Mouse (Mus musculus): ENCODE measurements around the gene Arv1.

Gene Arv1

DNA sequence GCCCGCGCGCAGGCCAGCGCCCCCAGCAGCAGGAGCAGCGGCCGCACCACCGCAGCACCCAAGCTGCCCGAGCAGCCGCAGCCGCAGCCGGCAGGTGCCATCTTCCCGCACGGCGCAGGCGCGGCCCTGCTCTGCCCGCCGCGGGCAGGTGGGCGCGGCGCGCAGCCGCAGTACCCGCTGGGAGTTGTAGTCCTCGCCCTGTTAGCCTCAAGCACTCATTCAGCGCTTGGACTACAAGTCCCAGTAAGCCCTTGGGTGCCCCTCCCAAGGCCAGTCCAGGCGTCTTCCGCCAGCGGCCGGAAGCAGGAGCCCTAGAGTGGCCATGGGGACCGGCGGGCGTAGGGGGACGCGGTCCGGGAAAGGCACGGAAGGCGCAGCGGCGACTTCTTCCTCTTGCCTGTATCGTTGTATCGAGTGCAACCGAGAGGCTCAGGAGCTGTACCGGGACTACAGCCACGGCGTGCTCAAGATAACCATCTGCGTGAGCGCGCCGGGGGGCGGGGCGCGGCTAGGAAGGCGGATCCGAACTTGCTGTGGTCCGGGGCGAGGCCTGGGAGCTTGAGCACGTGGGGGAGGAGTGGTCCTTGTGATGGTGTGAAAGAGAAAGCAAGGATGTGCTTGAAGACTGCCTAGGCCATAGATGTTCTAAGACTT lies at the start of gene Arv1, which contains the start of gene Ttc13:
Gene Arv1, plus strand, starts transcription at position 278 of the 654 bp plus-strand sequence.
Gene Ttc13, minus strand, starts transcription at position 122 of the 654 bp plus-strand sequence.
- DNase-seq, result peak; percentile 98

DNA sequence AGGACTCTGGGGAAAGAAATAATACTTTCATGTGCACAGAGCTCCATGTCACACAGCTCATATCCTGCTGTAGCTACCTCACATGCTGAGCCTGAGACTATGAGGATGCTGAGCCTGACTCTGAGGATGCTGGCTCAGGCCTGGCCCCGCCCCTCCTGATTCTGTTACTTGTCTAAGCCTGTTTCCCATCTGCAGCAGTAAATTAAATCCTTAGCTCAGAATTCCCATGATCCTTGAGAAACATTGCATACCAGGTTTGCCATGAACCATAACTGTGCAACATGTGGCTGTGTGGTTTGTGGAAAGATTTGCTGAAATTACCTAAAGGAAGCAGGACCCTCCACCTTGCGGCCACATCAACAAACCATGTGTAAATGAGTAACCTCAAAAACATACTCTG lies 49.6 kb upstream of the Arv1 start:
- DNase-seq, result no peak

DNA sequence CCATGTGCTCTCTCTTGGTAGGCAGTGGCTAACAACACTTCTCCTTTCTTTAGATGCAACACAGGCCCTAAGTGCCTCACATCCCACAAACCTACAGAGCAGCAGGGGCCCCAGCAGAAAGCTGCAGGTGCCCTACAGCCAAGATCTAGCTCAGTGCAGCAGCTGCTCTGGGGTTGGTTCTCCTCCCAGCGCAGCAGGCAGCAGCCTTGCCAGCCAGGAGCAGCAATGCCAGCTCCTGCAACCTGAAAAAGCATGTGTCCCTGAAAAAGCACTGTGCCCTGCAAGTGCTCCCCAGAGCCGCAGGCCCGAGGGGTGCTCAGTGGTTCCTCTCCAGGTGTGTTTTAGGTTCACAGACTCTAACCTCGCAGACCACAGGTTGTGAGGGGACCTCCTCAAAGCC lies 45.3 kb upstream of the Arv1 start:
- no peak for DNase-seq

DNA sequence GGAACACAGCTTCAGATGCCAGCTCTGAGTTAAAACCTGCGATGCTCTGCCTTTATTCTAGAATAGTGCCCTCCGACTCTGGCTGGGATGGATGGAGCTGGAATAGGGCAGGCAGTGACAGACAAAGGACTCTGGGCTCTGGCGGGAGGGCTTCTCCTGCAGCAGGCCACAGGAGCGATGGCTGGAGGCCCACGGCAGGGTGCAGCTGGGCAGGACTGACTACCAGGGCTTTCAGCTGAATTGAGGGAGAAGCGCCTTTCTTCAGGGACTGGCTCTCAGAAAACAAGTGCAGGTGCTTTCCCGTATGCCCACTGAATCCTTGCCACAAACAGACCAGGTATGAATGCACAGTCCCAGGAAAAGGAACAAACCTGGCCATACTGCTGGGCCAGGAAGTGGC lies 44.9 kb upstream of the Arv1 start:
- DNase-seq, result no peak

DNA sequence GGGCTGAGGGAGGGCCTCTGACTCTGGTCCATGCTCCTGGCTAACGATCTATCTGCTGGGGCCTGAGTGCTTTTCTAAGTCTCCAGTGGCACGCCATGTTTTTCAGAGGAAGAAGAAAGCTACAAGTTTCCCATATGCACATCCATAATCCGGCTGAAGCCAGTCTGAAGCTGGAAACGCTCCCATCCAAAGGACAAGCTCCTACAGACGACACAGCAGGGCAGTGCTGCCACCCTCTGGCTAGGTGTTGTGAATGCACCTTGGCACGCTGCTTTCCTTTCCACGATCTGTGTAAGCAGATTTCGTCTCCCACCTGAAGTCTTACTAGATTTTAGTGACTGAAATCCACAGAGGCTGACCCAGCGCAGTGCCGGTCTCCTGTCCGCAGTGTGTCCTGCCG lies 44.5 kb upstream of the Arv1 start:
- DNase-seq, result peak; percentile 91

DNA sequence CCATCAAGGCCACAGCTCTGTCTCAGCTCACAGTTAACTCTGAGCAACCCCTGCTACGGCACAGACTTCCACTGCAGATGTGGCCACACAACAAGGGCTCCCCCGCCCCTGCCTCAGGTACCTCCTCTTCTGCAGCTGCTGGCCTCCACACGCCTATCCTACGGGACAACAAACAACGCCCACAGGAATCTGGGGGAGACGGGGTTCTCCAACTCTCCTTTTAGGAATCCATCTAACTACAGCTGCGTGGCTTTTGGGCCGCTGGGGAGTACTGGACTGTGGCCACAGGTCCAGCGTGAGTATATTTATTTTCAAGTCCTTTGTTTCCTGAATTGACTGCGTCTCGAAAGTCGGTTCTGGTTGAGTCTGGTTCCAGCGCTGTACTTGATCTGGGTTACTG lies 43.7 kb upstream of the Arv1 start:
- no peak for DNase-seq

DNA sequence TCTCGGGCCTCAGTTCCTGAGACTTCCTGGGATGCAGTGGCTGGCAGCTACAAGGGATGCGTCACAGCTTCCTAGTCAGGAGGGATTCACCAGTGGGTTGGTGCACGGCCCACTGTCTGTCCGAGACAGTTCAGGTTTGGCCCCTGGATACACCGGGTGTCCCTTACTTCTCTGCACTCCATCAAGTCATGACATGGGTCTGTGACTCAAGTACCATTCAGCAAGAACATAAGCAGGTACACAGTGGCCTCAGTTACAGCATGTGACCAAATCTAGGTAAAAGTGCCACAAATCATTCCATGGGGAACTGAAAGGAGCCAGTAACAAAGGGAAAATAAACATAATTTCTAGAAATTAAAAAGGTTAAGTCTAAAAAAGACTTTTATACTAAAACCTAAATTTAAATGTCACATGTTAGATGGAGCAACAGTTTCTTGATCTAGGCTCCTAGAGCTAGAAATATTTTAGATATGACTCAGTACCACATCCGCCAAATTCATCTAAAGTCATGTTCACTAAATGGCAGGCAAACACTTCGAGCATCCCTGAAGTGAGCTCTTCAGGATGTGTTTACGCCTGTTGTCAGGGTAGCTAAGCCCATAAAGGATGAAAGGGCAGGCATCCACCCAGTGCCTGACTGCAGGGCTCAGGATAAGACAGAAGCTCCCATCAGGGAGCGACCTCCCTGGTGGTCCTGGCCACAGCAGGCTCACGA lies 40.7 kb upstream of the Arv1 start:
- DNase-seq, result peak; percentile 47

DNA sequence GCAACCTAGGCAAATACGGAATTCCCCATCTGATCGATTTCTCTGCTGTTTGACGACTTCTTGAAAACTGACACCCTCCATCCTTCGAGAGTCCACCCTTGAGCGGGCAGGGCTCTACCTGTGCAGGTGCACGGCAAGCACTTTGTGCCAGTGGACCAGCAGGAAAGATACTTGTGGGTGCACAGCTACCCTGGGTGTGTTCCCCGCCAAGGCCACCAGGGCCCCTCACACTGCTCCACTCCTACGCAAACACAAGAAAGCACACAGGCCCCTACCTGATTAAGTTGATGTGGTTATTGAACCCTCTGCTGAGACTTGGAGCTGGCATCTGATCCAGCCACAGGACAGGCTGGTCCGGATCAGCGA lies 40.2 kb upstream of the Arv1 start:
- DNase-seq, result peak; percentile 30

DNA sequence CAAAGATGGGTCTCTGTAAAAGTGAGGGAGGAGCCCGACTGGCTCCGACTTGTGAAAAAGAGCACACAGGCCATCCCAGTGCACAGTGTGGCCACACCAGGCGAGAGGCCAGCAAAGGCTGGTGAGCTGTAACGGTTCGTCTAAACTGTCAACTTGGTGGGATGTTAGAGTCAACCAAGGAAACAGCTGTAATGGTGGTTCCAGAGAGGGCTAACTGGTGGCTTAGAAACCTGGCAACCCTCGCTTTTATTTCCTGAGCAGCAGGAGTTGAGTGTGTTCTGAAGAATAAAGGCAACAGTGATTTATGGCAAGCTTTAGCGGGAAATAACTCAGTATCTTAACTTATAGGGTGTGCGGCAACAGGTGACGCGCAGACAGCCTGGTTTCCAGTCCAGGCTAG lies 39.7 kb upstream of the Arv1 start:
- DNase-seq, result no peak

DNA sequence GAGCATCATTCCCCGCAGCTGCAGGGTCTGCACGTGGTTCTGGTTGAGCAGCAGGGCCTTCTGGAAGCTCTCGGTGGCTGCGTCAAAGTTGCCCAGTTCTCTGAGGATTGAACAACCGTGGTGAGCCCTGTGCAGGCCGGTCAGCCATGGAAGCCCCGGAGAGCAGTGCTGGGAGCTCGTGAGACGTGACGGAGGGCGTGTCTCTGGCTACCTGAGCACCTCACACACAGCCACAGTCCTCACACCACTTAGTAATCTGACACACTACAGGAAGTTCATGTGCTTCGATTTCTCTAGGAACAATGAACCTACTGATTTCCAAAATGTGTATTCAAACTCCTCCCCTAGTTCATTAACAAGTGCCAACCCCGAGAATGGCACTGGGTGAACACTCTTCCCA lies 33.0 kb upstream of the Arv1 start:
- no peak for DNase-seq

DNA sequence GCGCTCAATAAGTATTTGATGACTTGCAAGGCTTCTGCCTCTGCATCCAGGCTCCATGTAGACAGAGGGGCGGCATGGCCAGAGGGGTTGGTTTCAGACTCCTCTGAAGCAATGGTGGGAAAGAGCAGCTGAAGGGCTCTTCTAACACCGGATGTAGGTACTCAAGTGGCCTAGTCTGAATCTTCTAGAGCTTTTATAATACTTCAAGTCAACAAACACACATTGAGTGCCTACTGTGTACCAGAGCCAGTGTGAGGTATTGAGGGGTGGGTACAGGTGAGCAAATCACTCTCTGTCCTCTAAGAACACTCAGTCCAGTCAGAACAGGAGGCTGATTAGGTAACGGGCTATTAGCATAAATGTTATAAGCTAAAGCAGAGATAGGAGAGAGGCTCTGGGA lies 30.2 kb upstream of the Arv1 start:
- peak; percentile 50 for DNase-seq

DNA sequence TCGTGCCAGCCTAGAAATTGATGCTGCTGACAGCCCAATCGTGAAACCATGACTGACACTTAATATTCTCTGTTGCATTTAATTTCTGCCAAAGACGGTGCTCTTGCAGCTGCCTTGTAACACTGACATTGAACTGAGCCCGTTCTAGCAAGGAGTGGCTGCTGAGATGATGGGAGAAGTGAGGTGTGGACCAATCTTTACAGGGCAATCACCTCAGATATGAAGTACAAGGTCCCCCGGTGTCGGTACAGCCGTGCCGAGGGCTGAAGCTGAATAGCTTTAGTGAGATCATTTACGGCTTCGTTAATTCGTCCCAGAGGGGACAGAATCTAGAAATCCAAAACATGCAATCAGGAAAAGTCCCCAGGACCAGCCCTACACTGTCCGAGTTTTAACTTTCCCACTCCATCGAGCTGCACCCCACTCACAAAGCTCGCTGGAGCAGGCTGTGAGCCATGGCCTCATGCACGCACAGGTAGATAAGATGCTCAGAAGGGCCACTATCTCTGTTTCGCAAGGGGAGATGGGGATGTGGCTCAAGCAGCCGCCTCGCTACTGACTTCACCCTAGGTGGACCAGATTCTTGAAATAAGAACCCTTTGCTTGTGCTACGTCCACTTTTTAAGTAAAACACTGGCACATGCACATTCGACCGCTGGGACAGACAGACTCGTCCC lies 26.4 kb upstream of the Arv1 start:
- no peak for DNase-seq

DNA sequence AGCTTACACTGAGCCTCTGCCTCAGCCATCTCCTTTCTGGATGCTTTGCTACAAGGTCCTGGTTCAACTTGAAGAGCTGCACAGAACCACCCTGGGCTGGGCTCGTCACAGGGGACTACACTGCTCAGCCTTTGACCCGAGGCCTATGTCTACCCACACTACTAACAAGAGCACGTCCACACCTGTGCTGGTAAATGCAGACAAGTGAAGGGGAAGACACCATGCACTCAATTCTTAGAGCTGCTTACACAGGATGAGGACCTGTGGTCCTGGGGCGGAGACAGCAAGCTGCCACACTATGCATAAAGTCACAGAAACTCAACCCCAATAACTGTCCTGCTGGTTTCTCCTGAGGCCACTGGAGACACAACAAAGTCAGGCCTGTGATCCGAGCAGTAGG lies 21.7 kb upstream of the Arv1 start:
- no peak for DNase-seq

DNA sequence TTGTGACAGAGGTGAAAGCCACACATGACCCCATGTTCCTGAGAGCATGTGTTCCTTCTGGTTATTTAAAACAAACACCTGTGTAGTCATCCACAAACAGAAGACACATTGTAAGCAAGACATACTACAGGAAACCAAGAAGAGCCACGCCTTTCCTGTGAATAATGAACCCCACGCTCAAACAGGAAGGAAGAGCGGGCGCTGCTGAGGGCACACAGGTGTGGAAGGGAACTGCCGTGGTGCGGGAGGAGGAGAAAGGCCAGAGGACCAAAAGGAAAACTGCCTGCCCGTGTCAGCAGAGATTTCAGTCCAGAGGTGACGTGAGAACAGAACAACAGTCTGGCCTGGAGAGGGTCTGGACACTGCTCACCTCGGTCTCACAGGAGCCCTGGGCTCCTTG lies 20.9 kb upstream of the Arv1 start:
- DNase-seq, result peak; percentile 47

DNA sequence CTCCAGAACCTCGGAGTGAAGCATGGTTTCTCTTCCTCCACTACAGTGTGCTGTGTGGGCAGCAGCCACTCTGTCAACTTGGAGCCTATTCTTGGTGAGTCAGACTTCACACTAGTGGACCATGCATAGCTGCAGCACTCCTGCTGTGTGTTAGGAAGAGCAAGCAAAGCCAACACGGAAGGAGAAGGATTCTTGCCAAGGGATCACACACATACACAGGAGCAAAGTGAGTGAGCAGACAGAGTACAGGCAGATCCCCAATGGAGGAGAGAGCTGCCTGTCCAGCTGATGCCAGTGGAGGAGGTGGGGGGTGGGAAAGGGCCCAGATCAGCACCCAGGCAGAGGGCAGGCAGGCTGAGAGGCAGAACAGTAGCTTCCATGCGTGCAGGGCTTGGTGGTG lies 19.8 kb upstream of the Arv1 start:
- DNase-seq, result no peak

DNA sequence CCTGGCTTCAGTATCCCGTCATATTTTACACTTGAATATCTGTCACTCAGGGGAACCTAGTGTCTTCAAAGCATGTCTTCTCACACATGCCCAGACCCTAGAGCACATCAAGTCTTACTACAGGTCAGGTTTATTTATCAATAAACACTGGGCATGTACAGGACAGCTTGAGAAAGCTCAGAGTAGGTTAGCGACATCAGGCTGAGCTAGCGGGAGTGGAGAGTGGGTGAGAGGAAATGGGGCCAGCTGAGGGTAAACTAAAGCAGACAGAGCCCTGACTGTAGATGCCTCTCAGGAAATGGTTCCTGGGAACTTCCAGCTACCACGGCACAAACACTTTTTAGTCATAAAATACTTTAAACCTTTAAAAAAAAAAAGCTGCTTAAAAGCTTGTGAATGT lies 18.4 kb upstream of the Arv1 start:
- DNase-seq, result no peak

DNA sequence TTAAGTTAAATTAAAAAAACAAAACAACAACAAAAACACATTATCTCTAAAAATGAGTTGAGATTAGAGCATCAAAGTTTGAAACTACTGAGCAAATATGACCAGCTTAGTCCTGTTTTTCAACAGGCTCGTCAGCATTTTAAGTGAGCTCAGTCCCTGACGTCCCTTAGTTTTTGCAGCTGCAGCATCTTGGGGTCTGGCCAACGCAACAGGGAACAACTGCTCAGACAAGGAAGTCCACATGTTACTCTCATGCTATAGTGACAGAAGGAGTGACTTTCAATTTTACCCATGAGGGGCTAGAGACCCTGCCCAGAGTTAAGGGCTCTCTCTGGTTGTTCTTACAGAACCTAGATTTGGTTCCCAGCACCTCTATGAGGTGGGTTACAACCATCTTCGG lies 17.6 kb upstream of the Arv1 start:
- DNase-seq, result no peak

DNA sequence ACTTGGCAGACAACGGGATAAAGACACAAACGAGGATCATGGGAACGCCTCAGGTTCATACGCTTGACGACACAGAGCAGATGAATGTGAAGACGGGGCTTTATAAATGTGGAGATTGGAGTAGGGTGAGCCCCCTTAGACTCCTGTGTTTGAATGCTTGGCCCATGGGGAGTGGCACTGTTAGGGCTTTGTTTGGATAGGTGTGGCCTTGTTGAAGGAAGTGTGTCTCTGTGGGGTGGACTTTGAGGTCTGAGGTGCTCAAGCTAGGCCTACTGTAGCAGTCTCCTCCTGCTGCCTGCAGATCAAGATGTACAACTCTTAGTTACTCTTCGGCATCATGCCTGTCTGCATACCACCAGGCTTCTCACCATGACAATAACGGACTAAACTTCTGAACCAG lies 16.1 kb upstream of the Arv1 start:
- no peak for DNase-seq

DNA sequence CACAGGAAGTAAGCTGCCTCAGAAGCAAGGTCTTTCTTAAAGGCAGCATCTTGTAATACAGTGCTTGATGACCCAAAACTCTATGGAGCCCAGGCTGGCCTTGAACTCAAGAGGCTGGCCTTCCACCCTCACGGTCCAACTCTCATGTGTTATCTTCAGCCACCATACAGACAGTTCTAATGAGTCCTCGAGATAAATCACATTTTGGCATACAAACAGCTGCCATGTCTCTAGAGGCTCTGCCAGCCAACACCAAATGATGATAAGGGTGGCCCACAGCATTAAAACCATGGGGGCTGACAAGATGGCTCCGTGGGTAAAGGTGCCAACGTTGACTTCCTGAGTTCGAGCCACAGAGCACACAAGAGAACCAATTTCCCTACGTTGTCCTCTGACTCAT lies 8.7 kb upstream of the Arv1 start:
- no peak for DNase-seq

DNA sequence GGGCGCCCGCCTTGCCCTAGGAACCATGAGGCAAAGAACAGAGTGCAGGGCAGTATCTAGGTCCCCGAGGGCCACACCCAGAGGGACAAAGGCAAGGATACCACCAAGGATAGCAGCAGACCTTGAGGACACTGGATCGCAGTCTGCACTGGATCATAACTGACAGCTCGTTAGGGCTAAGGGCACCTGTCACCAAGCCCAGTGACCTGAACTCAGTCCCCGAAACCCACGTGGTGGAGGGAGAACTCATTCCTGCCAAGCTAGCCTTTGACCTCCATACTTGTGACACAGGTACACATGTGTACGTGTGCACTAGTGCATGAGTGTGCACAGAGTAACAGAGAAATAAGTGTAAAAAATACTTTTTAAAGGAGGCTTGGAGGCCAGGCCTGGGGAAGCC lies 6.2 kb upstream of the Arv1 start:
- no peak for DNase-seq

DNA sequence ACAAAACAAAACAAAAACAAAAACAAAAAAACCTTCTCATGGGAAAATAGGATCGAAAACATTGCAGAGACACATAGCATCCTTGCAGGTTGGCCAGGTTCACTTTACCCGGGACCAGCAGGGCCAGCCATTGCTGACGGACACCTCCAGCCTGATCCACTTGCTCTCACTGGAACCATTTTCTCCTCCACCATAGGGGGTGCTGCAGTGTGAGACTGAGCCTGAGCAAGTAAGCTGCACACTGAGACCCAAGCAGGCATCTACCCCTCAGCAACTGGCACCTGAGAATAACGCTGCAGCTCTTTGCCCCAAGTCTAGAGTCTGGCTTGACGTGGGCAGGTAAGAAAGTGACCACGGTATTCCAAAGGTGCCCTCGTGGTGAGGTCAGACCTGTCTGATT lies 1.8 kb upstream of the Arv1 start:
- no peak for DNase-seq

DNA sequence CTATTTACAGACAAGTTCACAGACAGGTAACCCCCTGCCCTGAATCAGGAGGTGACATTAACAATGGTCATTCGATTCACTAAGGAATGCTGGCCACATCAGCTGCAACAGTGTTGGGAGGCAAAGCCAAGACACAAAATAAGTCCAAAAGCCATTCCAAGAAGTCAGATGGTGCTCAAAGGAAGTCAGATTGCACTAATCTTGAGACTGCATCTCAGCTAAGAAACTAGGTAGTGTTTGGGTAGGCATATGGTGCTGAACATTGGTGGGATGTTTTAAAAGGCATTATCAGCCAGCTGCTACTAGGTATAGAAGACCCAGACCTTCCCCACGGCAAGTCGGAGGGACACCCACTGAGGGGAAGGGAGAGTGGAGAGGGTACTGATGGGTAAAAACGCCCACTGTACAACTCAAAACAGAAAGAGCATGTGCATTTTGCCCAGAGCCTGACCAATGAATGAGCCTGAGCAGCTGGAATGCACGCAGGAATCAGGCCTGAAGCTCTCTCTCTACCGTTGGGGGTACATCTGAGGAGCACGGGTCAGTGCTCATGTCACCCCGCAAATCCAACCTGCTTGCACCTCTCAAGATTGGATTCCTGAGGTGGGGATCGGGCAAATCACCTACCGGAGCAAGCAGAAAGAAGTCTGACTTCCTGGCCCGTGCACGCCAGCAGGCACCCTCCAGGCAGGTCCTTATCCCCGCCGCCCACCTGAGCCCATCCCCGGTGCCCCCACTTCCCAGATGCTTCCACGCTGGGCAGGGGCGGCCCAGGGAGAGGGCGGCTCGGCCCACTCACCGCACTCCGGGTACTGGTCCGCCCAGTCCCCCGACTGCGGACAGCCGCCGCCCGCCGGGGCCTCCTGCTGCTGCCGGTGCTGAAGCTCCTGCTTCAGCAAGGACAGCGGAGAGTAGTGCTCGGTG lies 739 bp upstream of the Arv1 start:
- DNase-seq, result no peak

DNA sequence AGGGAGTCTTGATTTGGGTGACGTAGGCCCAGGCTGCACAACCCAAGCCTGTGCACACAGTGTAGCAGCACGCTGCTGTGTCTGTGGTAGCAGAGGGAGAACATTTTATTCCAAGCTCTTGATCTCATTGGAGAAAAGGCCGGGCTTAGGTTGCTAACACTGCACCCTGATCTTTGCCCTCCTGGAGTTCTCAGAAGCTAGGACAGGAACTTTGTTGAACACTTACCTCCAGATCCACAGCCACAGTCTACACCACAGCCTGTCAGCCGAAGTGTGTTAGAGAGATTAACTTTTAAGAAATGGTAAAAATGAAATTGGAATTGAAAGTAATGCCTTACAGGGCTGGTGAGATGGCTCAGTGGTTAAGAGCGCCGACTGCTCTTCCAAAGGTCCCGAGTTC lies 2.4 kb downstream of the Arv1 start:
- no peak for DNase-seq
